Comparison of ENCODE assay signal across 18 mouse cellular contexts in genomic region chr14:27524541-27524940, GRCm38 (mm10).
"Had no signal": no experiment of that assay in that cellular context is flagged by ENCODE, and none has a peak within 500 bp of the region (broad histone marks: within the 10 kb centered on the region; RNA-seq: fewer than 3 reads in every experiment).

No protein-coding gene starts in this region.

- H3K4me3 ChIP-seq: lung, embryonic 15.5 days; midbrain, embryonic 10.5 days; midbrain, embryonic 12.5 days; myocyte; neural tube, embryonic 13.5 days; neural tube, embryonic 15.5 days; stomach, embryonic 15.5 days had no signal

- H3K9me3 ChIP-seq: lung, embryonic 15.5 days; neural tube, embryonic 15.5 days; stomach, embryonic 15.5 days had no signal

- H3K27ac ChIP-seq: lung, embryonic 15.5 days; midbrain, embryonic 10.5 days; midbrain, embryonic 12.5 days; neural tube, embryonic 13.5 days; neural tube, embryonic 15.5 days; stomach, embryonic 15.5 days; stomach, postnatal 0 days had no signal

- H3K36me3 ChIP-seq: lung, embryonic 15.5 days; midbrain, embryonic 10.5 days; midbrain, embryonic 12.5 days; neural tube, embryonic 13.5 days; neural tube, embryonic 15.5 days; stomach, embryonic 15.5 days had no signal

- H3K9ac ChIP-seq: liver, postnatal 0 days; lung, embryonic 15.5 days; midbrain, embryonic 12.5 days; neural tube, embryonic 13.5 days; neural tube, embryonic 15.5 days; stomach, embryonic 15.5 days had no signal

- H3K4me1 ChIP-seq: lung, embryonic 15.5 days; midbrain, embryonic 10.5 days; midbrain, embryonic 12.5 days; neural tube, embryonic 13.5 days; neural tube, embryonic 15.5 days; stomach, embryonic 15.5 days had no signal

- DNase-seq: liver, postnatal 0 days; lung, adult 2 months; lung, postnatal 14 days; lung, postnatal 36 days; midbrain, embryonic 14.5 days; retina, postnatal 1 day; right cerebral cortex, adult 18-20 months; thymus, adult 2 months; thymus, postnatal 25 days; thymus, postnatal 4 days had no signal
